Mouse (Mus musculus) thymus, adult 2 months (tissue): ENCODE measurements at regions not wholly inside any gene's neighbourhood (a gene's known extent, or its start where the extent isn't known, plus 50 kb on each side); places are given as distances from the start of the nearest gene placed in this dataset.

Source experiments
- CTCF ChIP-seq: fragments of 200-500 bp; IDR thresholded peaks from 2 replicates; pipeline ENCODE4 v1.5.1; 2012; ENCODE audit warnings: mild to moderate bottlenecking, control low read depth, low read length, moderate library complexity, borderline replicate concordance; ENCODE audit not compliant: control insufficient read depth, poor library complexity, insufficient read depth; ENCODE audit errors: extremely low read depth
- POLR2A ChIP-seq: fragments of 200-500 bp; IDR thresholded peaks from 2 replicates; pipeline ENCODE4 v1.6.1; 2012; ENCODE audit warnings: mild to moderate bottlenecking, low read length, control low read depth, moderate library complexity; ENCODE audit not compliant: control insufficient read depth, poor library complexity, insufficient read depth; ENCODE audit errors: extremely low read depth

- no peak for TF ChIP-seq POLR2A
- no peak for TF ChIP-seq CTCF
Measured at GRCm38 (mm10) chr16:49573171-49573517, 125.9 kb upstream of the Ift57 start.
